Mouse (Mus musculus) hindlimb bud, embryonic 11.5 days (tissue): ENCODE measurements at regions not wholly inside any gene's neighbourhood (a gene's known extent, or its start where the extent isn't known, plus 50 kb on each side); places are given as distances from the start of the nearest gene placed in this dataset.
"Not testable (repeated sequence)": the region's sequence is repeated elsewhere in the genome, so short reads cannot be mapped to it uniquely, and the experiment has no call there.

ENCODE experiments used
- DNase-seq: peaks from one replicate; pipeline ENCODE4 v3.0.0-alpha.2; 2012; ENCODE audit warnings: low read depth, low spot score; ENCODE audit errors: extremely low spot score

- no peak for DNase-seq
Observed at GRCm38 (mm10) chr9:88208022-88208421, 119.0 kb upstream of the Nt5e start.

- DNase-seq = peak; percentile 39
Observed at GRCm38 (mm10) chr9:88214758-88215157, 112.2 kb upstream of the Nt5e start.

- DNase-seq = no peak
Observed at GRCm38 (mm10) chr9:88220360-88220759, 106.6 kb upstream of the Nt5e start.

- no peak for DNase-seq
Observed at GRCm38 (mm10) chr9:88221276-88221675, 105.7 kb upstream of the Nt5e start.

- peak; percentile 90 for DNase-seq
Observed at GRCm38 (mm10) chr9:88221850-88222353, 105.1 kb upstream of the Nt5e start.

- DNase-seq = no peak
Observed at GRCm38 (mm10) chr9:88237126-88237525, 89.9 kb upstream of the Nt5e start.

GRCm38 (mm10) chr9:88238346-88238745, 88.7 kb upstream of the Nt5e start:
- DNase-seq = no peak

GRCm38 (mm10) chr9:88240740-88241139, 86.3 kb upstream of the Nt5e start:
- no peak for DNase-seq

- DNase-seq = peak; percentile 93
Observed at GRCm38 (mm10) chr9:88241203-88241995, 85.6 kb upstream of the Nt5e start.

- no peak for DNase-seq
Observed at GRCm38 (mm10) chr9:88242530-88242929, 84.5 kb upstream of the Nt5e start.

GRCm38 (mm10) chr9:88244492-88244891, 82.5 kb upstream of the Nt5e start:
- no peak for DNase-seq

- no peak for DNase-seq
Observed at GRCm38 (mm10) chr9:88255948-88256347, 71.0 kb upstream of the Nt5e start.

- DNase-seq = no peak
Observed at GRCm38 (mm10) chr9:88259627-88260026, 67.4 kb upstream of the Nt5e start.

- no peak for DNase-seq
Observed at GRCm38 (mm10) chr9:88260072-88260635, 66.8 kb upstream of the Nt5e start.

- no peak for DNase-seq
Observed at GRCm38 (mm10) chr9:88262461-88262860, 64.5 kb upstream of the Nt5e start.

- not testable (repeated sequence) for DNase-seq
Observed at GRCm38 (mm10) chr9:88266346-88266745, 60.7 kb upstream of the Nt5e start.

GRCm38 (mm10) chr9:88268811-88269210, 58.2 kb upstream of the Nt5e start:
- DNase-seq = no peak

GRCm38 (mm10) chr9:88269216-88269615, 57.8 kb upstream of the Nt5e start:
- DNase-seq = no peak

GRCm38 (mm10) chr9:88270836-88271235, 56.2 kb upstream of the Nt5e start:
- DNase-seq = no peak

- no peak for DNase-seq
Observed at GRCm38 (mm10) chr9:88273304-88273703, 53.7 kb upstream of the Nt5e start.

GRCm38 (mm10) chr9:88274040-88274439, 53.0 kb upstream of the Nt5e start:
- DNase-seq = no peak

- no peak for DNase-seq
Observed at GRCm38 (mm10) chr9:88274681-88275336, 52.2 kb upstream of the Nt5e start.
